Mouse (Mus musculus): ENCODE results near the gene Rdh14.

DNA sequence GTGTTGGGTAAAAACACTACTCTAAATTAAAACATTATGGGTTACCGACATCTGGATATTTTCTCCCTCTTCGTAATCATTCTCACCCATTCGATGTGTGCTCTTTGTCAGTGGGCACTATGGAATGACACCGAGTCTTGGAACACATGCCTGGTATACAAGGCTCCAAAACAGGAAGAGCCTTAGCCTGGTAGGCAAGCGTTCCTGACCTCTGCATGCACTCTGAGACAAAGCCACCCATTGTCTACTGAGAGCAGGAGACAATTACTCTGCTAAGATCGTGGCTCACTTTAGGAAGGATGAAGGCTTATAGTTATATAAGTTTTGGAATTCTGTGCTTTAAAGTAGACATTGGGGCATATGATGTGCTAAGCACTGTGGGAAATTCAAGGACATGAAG is 32.8 kb upstream of the Rdh14 start:
- TF ChIP-seq GATA1 (IDR thresholded peaks at IDR 0.05; ENCODE audit: borderline replicate concordance, low read length): no peak
- TF ChIP-seq FLI1 (IDR thresholded peaks at IDR 0.05; ENCODE audit: low read length): no peak
